Mouse (Mus musculus) cerebellum, adult 2 months (tissue): ENCODE measurements around the gene Olfm1. TPM values are rescaled to one million over a fixed set of nuclear protein-coding genes. Genes with fewer than 3 reads are reported as not detected.

Source experiments
- DNase-seq, 2 experiments: peaks; one replicate each; pipeline ENCODE4 v3.0.0; 2021
- H3K27ac ChIP-seq: fragments of 200-500 bp; 2 replicates; pipeline ENCODE4 v1.5.1; 2012; ENCODE audit warnings: low read length, control low read depth, inconsistent platforms; ENCODE audit not compliant: insufficient read depth
- H3K27me3 ChIP-seq: fragments of 200-500 bp; 2 replicates; pipeline ENCODE4 v1.6.1; 2012; ENCODE audit warnings: inconsistent platforms, mild to moderate bottlenecking, low read length, moderate library complexity; ENCODE audit not compliant: control insufficient read depth, insufficient read depth
- H3K4me1 ChIP-seq: fragments of 200-500 bp; 2 replicates; pipeline ENCODE4 v1.6.1; 2011; ENCODE audit warnings: low read length; ENCODE audit not compliant: control insufficient read depth, insufficient read depth
- H3K4me3 ChIP-seq: fragments of 200-500 bp; replicated peaks from 2 replicates; pipeline ENCODE3; 2011; ENCODE audit warnings: mild to moderate bottlenecking, low read depth, low read length, control low read depth; ENCODE audit not compliant: insufficient read depth
- CTCF ChIP-seq: fragments of 200-500 bp; IDR thresholded peaks from 2 replicates; pipeline ENCODE4 v1.5.1; 2011; ENCODE audit warnings: low read depth, mild to moderate bottlenecking, control low read depth, low read length, moderate library complexity, borderline replicate concordance; ENCODE audit not compliant: insufficient read depth
- POLR2A ChIP-seq: fragments of 200-500 bp; IDR thresholded peaks from 2 replicates; pipeline ENCODE4 v1.6.1; 2011; ENCODE audit warnings: low read length, control low read depth, borderline replicate concordance; ENCODE audit not compliant: insufficient read depth
- WGBS: fragments of 180-500 bp; shearing (Covaris S2); methylation state at CpG from one replicate; pipeline ENCODE4 v1.1.7; 2018; 5-methylcytosine and 5-hydroxymethylcytosine counted together
- polyA plus RNA-seq: library from polyadenylated mRNA; depleted of rRNA; stranded (reverse); fragments of >200 nt; gene quantifications from 2 replicates; pipeline ENCODE4 v1.2.3, GENCODE M21; 2012

Olfm1 gene
- polyA plus RNA-seq, 1 experiment: 567 TPM

DNA sequence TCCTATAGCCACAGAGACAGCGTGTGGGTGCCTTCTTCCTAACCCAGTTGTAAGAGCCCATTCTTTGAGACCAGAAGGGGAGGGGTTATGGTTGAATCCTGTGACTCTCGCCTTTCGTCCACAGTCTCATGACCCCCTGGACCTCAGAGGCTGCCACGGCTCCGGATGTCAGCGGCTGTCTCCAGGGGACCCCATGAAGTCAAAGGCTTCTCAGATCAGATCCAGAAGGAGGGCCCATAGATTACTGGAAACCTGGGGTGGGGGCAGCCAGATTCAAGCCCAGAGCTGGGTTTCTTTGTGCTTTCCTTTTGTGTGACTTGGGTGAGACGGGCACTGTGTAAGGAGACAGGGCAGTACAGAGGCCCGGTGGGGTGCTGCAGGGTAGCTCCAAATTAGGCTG, 27.2 kb upstream of the Olfm1 start:
- WGBS: 82% methylated on average over 8 of the region's 8 CpGs
- H3K27ac ChIP-seq: no peak overlapping the region

DNA sequence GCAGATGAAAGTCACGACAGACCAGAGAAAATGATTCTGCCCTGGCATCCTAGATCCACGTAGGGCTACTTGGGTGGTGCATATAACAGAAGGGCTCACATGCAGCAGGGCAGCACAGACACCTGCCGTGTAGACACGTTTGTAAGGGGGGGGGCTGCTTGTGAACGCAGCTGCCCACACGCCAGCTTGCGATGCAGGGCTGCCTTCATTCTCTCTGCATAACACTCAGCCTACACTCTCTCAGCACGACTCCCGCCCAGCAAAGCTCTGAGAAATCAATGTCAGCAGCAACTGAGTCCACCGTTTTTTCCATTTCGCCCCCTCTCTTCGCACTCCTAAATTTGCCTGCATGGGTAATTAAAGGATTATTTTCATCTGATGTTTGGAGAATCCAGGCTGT, 23.5 kb upstream of the Olfm1 start:
- no peak overlapping the region for H3K4me3 ChIP-seq
- DNase-seq: no peak
- no peaks in the 10 kb centered on the region for H3K27me3 ChIP-seq
- TF ChIP-seq CTCF (no peak), POLR2A (no peak)
- H3K4me1 ChIP-seq: peaks cover 21% of the 10 kb centered on the region
- H3K27ac ChIP-seq: no peak overlapping the region
- 65% methylated on average over 12 of the region's 12 CpGs for WGBS

More for the DNA sequence above, 27.2 kb upstream of the Olfm1 start:
- Histone ChIP-seq H3K4me1 (peaks cover 9% of the 10 kb centered on the region; the same call in 1 of the 2 replicates), H3K27me3 (no peaks in the 10 kb centered on the region), H3K4me3 (no peak overlapping the region)
- no peak for TF ChIP-seq POLR2A
- TF ChIP-seq CTCF: no peak
- no peak for DNase-seq

DNA sequence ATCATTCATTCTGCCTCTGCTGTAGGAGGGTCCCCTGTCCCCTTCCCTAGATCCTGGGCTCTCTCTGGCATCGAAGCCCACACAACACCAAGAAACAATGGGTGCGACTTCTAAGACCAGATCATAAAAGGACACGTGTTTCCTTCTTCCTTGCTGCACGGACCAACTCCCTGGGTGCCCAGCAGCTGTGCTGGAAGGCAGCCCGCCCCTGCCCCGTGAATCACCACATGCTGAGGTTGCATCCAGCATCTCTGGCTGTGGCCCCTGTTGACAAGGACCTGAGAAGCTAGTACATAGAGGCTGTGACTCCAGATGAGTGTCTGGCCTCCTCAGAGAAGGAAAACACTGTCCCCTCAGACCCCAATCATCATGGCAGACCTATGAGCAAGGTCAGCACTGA, 20.8 kb upstream of the Olfm1 start:
- no peaks in the 10 kb centered on the region for H3K27me3 ChIP-seq
- DNase-seq: no peak
- TF ChIP-seq POLR2A: no peak
- no peak for TF ChIP-seq CTCF
- H3K4me3 ChIP-seq: no peak overlapping the region
- no peak overlapping the region for H3K27ac ChIP-seq
- WGBS: 71% methylated on average over 6 of the region's 6 CpGs
- peaks cover 13% of the 10 kb centered on the region for H3K4me1 ChIP-seq

DNA sequence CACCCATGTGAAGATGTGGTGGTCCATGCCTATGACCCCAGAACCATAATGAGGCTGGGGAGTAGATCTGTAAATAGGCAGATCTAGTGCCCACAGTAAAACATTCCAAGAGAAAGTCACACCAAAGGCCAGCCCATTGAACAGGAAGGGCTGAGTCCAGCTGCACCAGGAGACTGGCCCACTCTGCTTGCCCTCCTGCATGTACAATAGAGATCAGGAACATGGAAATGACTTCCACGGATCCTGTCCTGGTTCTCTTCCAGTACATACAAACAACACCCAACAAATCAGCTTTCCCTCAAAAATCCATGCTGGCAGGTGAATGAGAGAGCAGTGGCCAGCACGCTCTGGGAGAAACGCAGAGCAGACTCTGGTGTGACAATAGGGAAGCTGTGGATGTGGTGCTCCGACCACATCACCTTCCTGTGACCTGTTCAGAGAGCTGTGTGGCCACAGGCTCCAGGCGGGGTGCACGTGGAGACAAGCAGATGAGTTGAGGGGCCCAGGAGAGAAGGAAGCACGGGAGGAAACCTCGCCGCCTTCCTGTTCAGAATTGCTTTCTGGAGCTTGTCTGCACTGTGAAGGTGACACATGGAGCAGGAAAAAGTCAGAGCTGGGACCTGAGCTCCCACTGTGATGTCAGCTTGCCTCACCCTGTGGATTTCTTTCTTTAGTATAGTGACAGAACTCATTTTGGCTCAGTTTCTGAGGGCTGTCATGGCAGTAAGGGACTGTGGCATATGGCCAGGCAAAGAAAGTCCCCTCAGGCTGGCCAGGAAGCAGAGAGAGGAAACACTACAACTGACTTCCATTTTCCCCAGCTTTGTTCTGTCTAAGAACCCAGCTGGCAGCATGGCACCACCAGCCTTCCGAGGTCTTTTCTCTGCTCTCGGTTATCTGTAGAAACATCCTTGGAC, 19.3 kb upstream of the Olfm1 start:
- WGBS: 17% methylated on average over 11 of the region's 11 CpGs
- Histone ChIP-seq H3K27me3 (no peaks in the 10 kb centered on the region), H3K4me1 (peaks cover 12% of the 10 kb centered on the region), H3K4me3 (no peak overlapping the region), H3K27ac (no peak overlapping the region)
- TF ChIP-seq CTCF (no peak), POLR2A (no peak)
- DNase-seq: peak; percentile 35 to 56

DNA sequence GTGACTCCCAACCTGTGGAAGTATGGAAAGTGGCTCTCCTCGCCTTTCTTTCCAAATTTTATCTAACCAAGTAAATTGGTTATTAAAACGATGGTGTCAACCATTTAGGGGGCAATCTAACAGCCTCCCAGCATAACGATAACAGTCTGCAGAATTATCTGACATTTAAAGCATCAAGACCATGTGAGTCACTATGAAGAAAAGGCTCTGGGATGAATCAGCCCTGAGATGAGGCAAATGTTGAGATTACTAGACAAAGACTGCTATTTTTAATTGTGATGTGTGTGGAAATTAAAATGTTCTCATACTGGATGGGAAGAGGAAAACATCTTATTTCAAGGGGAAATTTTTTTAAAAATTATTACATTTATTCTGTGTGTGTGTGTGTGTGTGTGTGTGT, 18.4 kb upstream of the Olfm1 start:
- Histone ChIP-seq H3K4me3 (no peak overlapping the region), H3K27ac (no peak overlapping the region), H3K4me1 (peaks cover 12% of the 10 kb centered on the region), H3K27me3 (no peaks in the 10 kb centered on the region)
- no peak for DNase-seq
- no peak for TF ChIP-seq POLR2A
- TF ChIP-seq CTCF: no peak
- 93% methylated on average over 3 of the region's 3 CpGs for WGBS

DNA sequence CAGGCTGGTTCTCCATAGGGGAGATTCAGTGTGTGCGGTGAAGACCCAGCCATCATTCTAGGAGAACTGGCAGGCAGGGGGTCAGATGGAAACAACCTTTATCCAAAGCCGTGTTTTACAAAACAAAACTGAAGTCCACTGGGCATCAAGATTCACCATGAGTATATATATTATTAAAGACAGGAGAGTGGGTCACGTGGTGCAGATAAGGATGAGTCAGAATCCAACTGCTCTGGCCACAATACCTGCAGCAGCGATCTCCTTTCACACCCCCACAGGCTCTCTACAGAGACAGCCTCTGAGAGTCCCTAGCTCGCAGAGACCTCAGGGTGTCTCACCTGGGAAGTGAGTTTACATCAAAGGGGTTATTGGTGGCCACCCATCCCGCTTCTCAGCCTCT, 14.2 kb upstream of the Olfm1 start:
- DNase-seq: no peak
- H3K4me3 ChIP-seq: no peak overlapping the region
- TF ChIP-seq POLR2A (no peak), CTCF (no peak)
- H3K27me3 ChIP-seq: no peaks in the 10 kb centered on the region
- peaks cover 6% of the 10 kb centered on the region for H3K4me1 ChIP-seq
- 82% methylated on average over 6 of the region's 6 CpGs for WGBS
- no peak overlapping the region for H3K27ac ChIP-seq

DNA sequence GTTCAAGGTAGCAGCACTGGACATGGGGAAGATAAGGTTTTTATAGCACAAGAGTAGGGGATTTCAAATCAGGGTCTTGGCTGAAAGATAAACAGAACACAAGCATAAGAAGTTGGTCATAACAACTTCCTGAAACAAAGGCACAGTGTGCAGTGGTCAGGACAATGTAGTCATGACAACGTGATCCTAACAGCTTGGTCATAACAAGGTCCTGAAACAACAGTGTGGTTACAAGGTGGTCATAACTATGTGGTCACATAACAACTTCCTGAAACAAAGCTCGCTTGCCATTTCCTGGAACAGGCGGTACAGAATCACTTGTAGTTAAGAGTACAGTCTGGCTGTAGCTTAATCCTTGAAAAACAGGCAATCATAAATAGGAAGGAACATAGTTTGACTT, 12.7 kb upstream of the Olfm1 start:
- H3K27me3 ChIP-seq: no peaks in the 10 kb centered on the region
- H3K4me3 ChIP-seq: no peak overlapping the region
- DNase-seq: no peak
- no peaks in the 10 kb centered on the region for H3K4me1 ChIP-seq
- TF ChIP-seq POLR2A (no peak), CTCF (no peak)
- no peak overlapping the region for H3K27ac ChIP-seq
- 81% methylated on average over 3 of the region's 3 CpGs for WGBS

DNA sequence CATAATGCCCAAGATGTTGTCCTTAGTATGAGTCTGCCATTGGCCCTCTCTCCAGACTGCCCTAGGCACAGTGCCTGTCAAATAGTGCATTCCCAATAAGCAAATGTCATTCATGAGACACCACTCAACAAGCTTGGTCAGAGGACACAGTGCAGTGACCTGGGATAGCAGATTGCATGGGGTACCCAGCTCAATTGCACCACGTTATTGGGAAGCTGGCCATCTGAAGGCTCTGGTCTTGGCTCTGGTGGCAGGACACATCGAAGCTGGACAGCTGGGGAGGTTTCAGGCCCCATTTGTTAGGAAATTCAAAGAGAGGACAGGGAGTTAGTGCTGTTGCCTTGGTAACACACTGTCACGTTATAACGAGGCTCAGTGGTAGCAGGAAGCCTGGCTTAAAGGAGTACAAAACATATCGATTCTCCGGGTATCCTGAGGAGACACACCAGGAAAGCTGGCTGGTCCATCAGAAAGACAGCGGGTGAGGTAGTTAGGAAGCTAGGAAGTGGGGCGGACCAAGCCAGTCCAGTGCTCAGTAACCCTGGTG, 4.3 kb upstream of the Olfm1 start:
- Histone ChIP-seq H3K27me3 (no peaks in the 10 kb centered on the region), H3K4me3 (no peak overlapping the region), H3K4me1 (no peaks in the 10 kb centered on the region), H3K27ac (no peak overlapping the region)
- DNase-seq: no peak
- no peak for TF ChIP-seq CTCF
- TF ChIP-seq POLR2A: no peak
- WGBS: 11% methylated on average over 8 of the region's 8 CpGs
